Mouse (Mus musculus): ENCODE measurements around the gene Mrps7. TPM values are rescaled to one million over a fixed set of nuclear protein-coding genes. Genes with fewer than 3 reads are reported as not detected.

Mrps7 gene
- polyA plus RNA-seq, 1 experiment from 2014 or later: 79.2 TPM

DNA sequence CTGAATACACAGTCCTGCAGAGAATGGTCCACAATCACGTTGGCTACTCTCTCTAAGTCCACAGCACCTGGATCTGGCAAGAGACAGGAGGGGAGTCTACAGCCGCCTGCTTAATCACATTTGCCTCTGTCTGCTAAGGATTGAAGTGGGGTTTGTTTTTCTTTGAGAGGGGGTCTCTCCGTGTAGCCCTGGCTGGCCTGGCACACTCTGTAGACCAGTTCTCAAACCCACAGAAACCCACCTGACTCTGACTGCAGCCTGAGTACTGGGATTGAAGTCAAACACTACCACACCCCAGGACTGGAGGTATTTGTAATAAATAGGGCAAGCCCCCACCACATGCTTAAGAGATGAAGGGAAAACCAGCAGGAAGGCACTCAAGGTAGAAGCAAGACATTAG, 5.9 kb downstream of the Mrps7 start:
- Histone ChIP-seq H3K9me3 (no peaks in the 10 kb centered on the region), H3K36me3 (peaks cover 50% of the 10 kb centered on the region), H3K4me3 (no peak overlapping the region), H3K27me3 (replicated peaks) (no peaks in the 10 kb centered on the region), H3K4me1 (peaks cover 42% of the 10 kb centered on the region), H3K4me2 (no peak overlapping the region), H3K9ac (no peak overlapping the region; the same call in 1 of the 2 replicates), H3K27ac (replicated peaks) (no peak overlapping the region)
- WGBS: 59% methylated on average over 3 of the region's 3 CpGs
- no peak for ATAC-seq (ENCODE audit: extremely low read depth, insufficient number of reproducible peaks, low FRiP score, low TSS enrichment)

DNA sequence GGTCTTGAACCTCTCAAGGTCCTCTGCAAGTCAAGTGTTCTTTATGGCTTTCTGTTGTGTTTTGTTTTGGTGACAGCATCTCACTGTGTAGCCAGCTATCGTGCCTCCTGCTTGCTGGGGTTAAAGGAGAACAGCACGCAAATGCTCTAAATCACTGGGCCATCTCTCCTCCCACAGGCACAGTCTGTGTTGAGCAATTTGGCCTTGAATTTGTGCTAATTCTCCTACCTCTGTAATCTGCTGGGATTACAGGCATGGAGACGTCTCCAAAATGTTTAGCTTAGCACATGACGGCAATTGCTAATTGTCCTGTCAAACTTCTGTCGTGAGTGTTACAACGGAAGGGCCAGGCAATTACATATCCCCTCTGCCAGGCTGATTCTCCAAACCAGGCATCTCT, 7.4 kb downstream of the Mrps7 start:
- H3K4me1 ChIP-seq: peaks cover 41% of the 10 kb centered on the region
- H3K36me3 ChIP-seq: peaks cover 54% of the 10 kb centered on the region
- no peak overlapping the region for H3K4me3 ChIP-seq
- H3K9ac ChIP-seq: no peak overlapping the region
- no peaks in the 10 kb centered on the region for H3K9me3 ChIP-seq
- no peak for ATAC-seq (ENCODE audit: extremely low read depth, insufficient number of reproducible peaks, low FRiP score, low TSS enrichment)
- no peaks in the 10 kb centered on the region for H3K27me3 ChIP-seq (replicated peaks)
- H3K4me2 ChIP-seq: peak overlapping the region; percentile 85; the same call in 1 of the 2 replicates
- WGBS: 79% methylated on average over 6 of the region's 6 CpGs
- no peak overlapping the region for H3K27ac ChIP-seq (replicated peaks)

- Histone ChIP-seq H3K27me3 (replicated peaks) (no peaks in the 10 kb centered on the region), H3K9ac (peak overlapping the region; percentile 89), H3K4me1 (peaks cover 43% of the 10 kb centered on the region), H3K4me3 (peak overlapping the region; percentile 82), H3K27ac (replicated peaks) (peak overlapping the region; percentile 96), H3K36me3 (peaks cover 50% of the 10 kb centered on the region), H3K9me3 (no peaks in the 10 kb centered on the region), H3K4me2 (peak overlapping the region; percentile 85)
- under 1% methylated on average over 13 of the region's 13 CpGs for WGBS
- ATAC-seq (ENCODE audit: extremely low read depth, insufficient number of reproducible peaks, low FRiP score, low TSS enrichment): no peak
These were observed 8.3 kb downstream of the Mrps7 start for GRCm38 (mm10) chr11:115612059-115612409.

DNA sequence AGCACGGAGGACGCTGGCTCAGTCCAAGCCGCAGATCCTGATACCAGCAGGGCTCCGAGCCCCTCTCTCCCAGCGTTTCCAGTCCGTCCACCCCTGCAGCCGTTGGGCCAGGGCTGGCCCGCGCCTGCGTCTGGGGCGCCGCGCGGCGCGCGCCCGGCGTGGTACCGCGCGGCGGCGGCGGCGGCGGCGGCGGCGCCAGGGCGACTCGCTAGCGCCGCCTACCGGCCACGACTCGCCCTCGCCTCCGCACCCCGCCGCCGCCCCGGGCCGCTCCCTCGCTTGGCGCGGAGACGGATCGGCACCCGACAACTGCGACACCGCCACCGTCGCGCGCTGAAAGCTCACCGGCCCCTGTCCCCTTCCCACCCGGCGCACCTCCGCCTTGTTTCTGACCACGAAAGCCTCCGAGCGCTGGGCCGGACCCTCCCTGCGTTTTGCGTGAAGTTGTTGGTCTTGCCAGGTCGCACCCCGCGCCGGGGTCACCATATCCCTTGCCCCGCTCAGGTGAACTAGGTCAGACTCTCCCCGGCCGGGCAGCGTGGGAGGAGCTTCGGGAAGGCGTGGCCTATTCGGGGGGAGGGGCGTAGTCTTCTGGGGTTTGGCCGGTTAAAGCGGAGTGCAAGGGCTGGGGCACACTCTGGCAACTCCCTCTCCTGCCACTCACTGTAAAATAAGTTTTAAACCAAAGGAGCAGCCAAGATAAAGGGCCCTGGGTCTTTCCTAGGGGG, 8.8 kb downstream of the Mrps7 start, which contains the start of gene Mif4gd:
TSS of gene Mif4gd (minus strand) at position 560 of the 728 bp plus-strand sequence.
- Histone ChIP-seq H3K27me3 (replicated peaks) (no peaks in the 10 kb centered on the region), H3K4me3 (peak within 1 kb of the TSS; percentile 82), H3K9me3 (no peaks in the 10 kb centered on the region), H3K9ac (peak within 1 kb of the TSS; percentile 89), H3K4me1 (peaks cover 47% of the 10 kb centered on the region), H3K27ac (replicated peaks) (peak within 1 kb of the TSS; percentile 96), H3K36me3 (peaks cover 50% of the 10 kb centered on the region), H3K4me2 (peak within 1 kb of the TSS; percentile 85)
- WGBS: 1% methylated on average over 80 of the region's 80 CpGs
- peak; percentile 82 for ATAC-seq (ENCODE audit: extremely low read depth, insufficient number of reproducible peaks, low FRiP score, low TSS enrichment)

DNA sequence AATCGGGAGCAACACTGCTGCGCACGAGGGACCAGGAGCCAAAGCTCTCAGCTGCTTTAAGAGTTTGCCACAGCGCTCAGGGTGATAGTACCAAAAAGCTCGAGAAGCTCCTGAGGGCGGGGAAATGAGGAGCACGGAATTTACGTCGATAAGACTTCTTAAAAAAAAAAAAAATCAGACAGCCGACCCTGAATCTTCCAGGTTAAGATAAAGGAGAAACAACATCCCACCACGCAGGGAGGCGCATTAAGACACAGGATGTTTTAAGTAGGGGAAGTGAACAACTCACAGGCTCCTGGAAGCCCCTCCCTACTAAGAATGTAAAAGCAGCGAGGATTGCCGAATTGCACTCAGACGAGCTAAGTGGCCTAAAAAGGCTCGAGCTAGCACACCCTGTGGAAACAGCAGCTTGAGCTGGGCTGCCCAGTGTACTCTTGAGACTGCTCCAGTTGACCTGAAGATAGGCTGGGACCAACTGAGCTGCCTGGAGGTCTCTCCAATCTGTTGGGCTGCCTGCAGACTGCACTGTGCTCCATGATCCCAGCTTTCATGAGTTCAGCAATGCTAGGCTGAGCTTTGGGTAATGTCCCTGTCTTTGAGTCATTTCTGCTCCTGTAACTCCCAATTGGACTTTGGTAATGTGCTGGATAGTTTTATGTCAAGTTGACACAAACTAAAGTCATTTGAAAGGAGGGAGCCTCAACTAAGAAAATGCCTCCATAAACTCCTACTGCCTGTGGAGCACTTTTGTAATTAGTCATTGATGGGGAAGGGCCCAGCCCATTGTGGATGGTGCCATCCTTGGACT, 9.6 kb downstream of the Mrps7 start:
- Histone ChIP-seq H3K4me1 (peaks cover 47% of the 10 kb centered on the region), H3K4me3 (peak overlapping the region; percentile 82), H3K4me2 (peak overlapping the region; percentile 85), H3K27ac (replicated peaks) (peak overlapping the region; percentile 96), H3K27me3 (replicated peaks) (no peaks in the 10 kb centered on the region), H3K9ac (peak overlapping the region; percentile 89), H3K9me3 (no peaks in the 10 kb centered on the region), H3K36me3 (peaks cover 50% of the 10 kb centered on the region)
- 0% methylated on average over 16 of the region's 16 CpGs for WGBS
- ATAC-seq (ENCODE audit: extremely low read depth, insufficient number of reproducible peaks, low FRiP score, low TSS enrichment): no peak

- WGBS: 75% methylated on average over 10 of the region's 10 CpGs
- H3K4me3 ChIP-seq: no peak overlapping the region
- H3K4me2 ChIP-seq: 0 out of 2 replicates have a peak overlapping the region, but pooled peaks have one; percentile 85
- H3K4me1 ChIP-seq: peaks cover 47% of the 10 kb centered on the region
- peaks cover 49% of the 10 kb centered on the region for H3K36me3 ChIP-seq
- ATAC-seq (ENCODE audit: extremely low read depth, insufficient number of reproducible peaks, low FRiP score, low TSS enrichment): no peak
- H3K9me3 ChIP-seq: no peaks in the 10 kb centered on the region
- H3K9ac ChIP-seq: peak overlapping the region; percentile 62
- peak overlapping the region; percentile 64 for H3K27ac ChIP-seq (replicated peaks)
- H3K27me3 ChIP-seq (replicated peaks): no peaks in the 10 kb centered on the region
These were observed 10.8 kb downstream of the Mrps7 start for GRCm38 (mm10) chr11:115614346-115615107.

- Histone ChIP-seq H3K9me3 (no peaks in the 10 kb centered on the region), H3K9ac (peak overlapping the region; percentile 62), H3K4me2 (no peak overlapping the region), H3K4me3 (0 out of 2 replicates have a peak overlapping the region, but pooled peaks have one; percentile 6), H3K36me3 (peaks cover 54% of the 10 kb centered on the region), H3K4me1 (peaks cover 47% of the 10 kb centered on the region), H3K27ac (replicated peaks) (peak overlapping the region; percentile 64), H3K27me3 (replicated peaks) (no peaks in the 10 kb centered on the region)
- no peak for ATAC-seq (ENCODE audit: extremely low read depth, insufficient number of reproducible peaks, low FRiP score, low TSS enrichment)
- 66% methylated on average over 15 of the region's 15 CpGs for WGBS
These were observed 11.5 kb downstream of the Mrps7 start for GRCm38 (mm10) chr11:115615108-115615825.

DNA sequence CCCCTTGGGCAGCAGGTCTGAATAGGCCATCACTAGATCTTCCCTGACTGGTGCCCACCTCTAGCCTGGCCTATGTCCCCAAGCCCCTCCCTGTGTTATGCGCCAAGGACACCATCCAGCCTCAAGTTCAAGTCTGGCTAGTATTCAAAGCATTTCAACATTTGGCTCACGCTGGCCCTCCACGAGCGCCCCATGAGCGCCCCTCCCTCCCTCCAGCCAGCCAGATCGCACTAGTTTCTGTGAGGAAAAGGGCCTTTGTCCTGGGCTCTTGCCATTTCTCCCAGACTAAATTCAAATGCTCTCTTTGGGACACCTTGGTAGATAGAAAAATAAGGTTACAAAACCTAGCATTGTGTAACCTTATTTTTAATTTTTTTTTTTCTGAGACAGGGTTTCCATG, 12.2 kb downstream of the Mrps7 start:
- no peak overlapping the region for H3K4me2 ChIP-seq
- H3K27ac ChIP-seq (replicated peaks): peak overlapping the region; percentile 64; the same call in 1 of the 2 replicates
- H3K9me3 ChIP-seq: no peaks in the 10 kb centered on the region
- H3K4me3 ChIP-seq: no peak overlapping the region
- peaks cover 60% of the 10 kb centered on the region for H3K36me3 ChIP-seq
- peak overlapping the region; percentile 62 for H3K9ac ChIP-seq
- 91% methylated on average over 6 of the region's 6 CpGs for WGBS
- H3K27me3 ChIP-seq (replicated peaks): no peaks in the 10 kb centered on the region
- peaks cover 47% of the 10 kb centered on the region for H3K4me1 ChIP-seq
- ATAC-seq (ENCODE audit: extremely low read depth, insufficient number of reproducible peaks, low FRiP score, low TSS enrichment): no peak

DNA sequence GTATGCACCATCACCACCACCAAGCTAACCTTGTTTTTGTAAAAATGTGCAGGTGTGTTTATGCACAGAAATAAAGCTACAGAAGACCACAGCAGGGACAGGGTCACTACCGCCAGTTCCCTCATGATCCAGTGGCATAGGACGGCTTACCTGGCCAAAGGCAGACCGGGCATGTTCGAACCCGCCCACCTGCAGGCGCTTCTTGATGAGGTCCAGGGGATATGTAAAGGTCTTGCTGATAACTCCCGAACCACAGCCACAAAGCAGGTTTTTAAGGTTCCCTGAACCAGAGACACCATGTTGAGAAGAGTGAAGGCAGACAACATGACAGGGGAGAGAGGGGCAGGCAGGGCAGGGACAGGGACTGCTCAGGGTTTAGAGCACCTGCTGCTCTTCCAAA, 12.6 kb downstream of the Mrps7 start:
- WGBS: 84% methylated on average over 7 of the region's 7 CpGs
- Histone ChIP-seq H3K4me1 (peaks cover 44% of the 10 kb centered on the region), H3K27me3 (replicated peaks) (no peaks in the 10 kb centered on the region), H3K4me2 (no peak overlapping the region), H3K9me3 (no peaks in the 10 kb centered on the region), H3K9ac (no peak overlapping the region), H3K4me3 (no peak overlapping the region), H3K36me3 (peaks cover 65% of the 10 kb centered on the region), H3K27ac (replicated peaks) (no peak overlapping the region)
- no peak for ATAC-seq (ENCODE audit: extremely low read depth, insufficient number of reproducible peaks, low FRiP score, low TSS enrichment)

DNA sequence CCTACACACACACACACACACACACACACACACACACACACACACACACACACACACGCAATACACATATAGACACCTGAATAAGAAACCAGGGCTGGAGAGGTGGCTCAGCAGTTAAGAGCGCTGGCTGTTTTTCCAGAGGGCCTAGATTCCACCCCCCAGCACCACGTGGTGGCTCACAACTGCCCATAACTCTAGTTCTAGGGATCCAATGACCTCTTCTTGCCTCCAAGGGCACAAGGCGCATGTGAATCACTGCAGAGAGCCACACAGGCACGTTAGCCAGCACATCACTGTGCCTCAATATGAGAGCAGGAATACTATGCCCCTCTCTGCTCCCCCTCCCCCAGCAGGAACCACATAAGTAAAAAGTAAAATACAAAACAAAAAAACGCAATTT, 13.2 kb downstream of the Mrps7 start:
- no peak for ATAC-seq (ENCODE audit: extremely low read depth, insufficient number of reproducible peaks, low FRiP score, low TSS enrichment)
- 70% methylated on average over 6 of the region's 6 CpGs for WGBS
- H3K36me3 ChIP-seq: peaks cover 69% of the 10 kb centered on the region
- H3K27me3 ChIP-seq (replicated peaks): no peaks in the 10 kb centered on the region
- peak overlapping the region; percentile 9; the same call in 1 of the 2 replicates for H3K27ac ChIP-seq (replicated peaks)
- H3K4me3 ChIP-seq: no peak overlapping the region
- peaks cover 39% of the 10 kb centered on the region for H3K4me1 ChIP-seq
- peak overlapping the region; percentile 59 for H3K9ac ChIP-seq
- H3K4me2 ChIP-seq: no peak overlapping the region
- H3K9me3 ChIP-seq: no peaks in the 10 kb centered on the region
